Mouse (Mus musculus) forebrain, embryonic 16.5 days (tissue): ENCODE results near the gene Gnas. TPM values are rescaled to one million over a fixed set of nuclear protein-coding genes. Genes with fewer than 3 reads are reported as not detected.

Experiments used
- ATAC-seq: fragments of 200-750 bp; cut with Nextera tagmentation; 2 replicates; pipeline ENCODE4 v1.8.0; 2017; ENCODE audit warnings: mild to moderate bottlenecking, moderate library complexity
- H3K27ac ChIP-seq: fragments of 300-500 bp; sonication (generic); 2 replicates; pipeline ENCODE4 v1.5.1; 2014; ENCODE audit warnings: low read length, control low read depth
- H3K27me3 ChIP-seq: fragments of 300-500 bp; sonication (generic); replicated peaks from 2 replicates; pipeline ENCODE4 v1.6.1; 2014; ENCODE audit warnings: low read length; ENCODE audit not compliant: control insufficient read depth, insufficient read depth
- H3K36me3 ChIP-seq: fragments of 300-500 bp; sonication (generic); 2 replicates; pipeline ENCODE4 v1.6.1; 2014; ENCODE audit not compliant: control insufficient read depth, insufficient read depth
- H3K4me1 ChIP-seq: fragments of 300-500 bp; sonication (generic); replicated peaks from 2 replicates; pipeline ENCODE4 v1.6.1; 2014; ENCODE audit warnings: low read length; ENCODE audit not compliant: control insufficient read depth, insufficient read depth
- H3K4me2 ChIP-seq: fragments of 300-500 bp; sonication (generic); 2 replicates; pipeline ENCODE4 v1.6.1; 2014; ENCODE audit warnings: mild to moderate bottlenecking, low read length, control low read depth
- H3K4me3 ChIP-seq: fragments of 300-500 bp; sonication (generic); replicated peaks from 2 replicates; pipeline ENCODE4 v1.5.1; 2014; ENCODE audit warnings: mild to moderate bottlenecking, low read length, control low read depth
- H3K9ac ChIP-seq: fragments of 300-500 bp; sonication (generic); replicated peaks from 2 replicates; pipeline ENCODE4 v1.6.1; 2014; ENCODE audit warnings: low read depth, low read length, control low read depth
- H3K9me3 ChIP-seq: fragments of 300-500 bp; sonication (generic); 2 replicates; pipeline ENCODE4 v1.6.1; 2016; ENCODE audit warnings: low read length; ENCODE audit not compliant: control insufficient read depth
- WGBS: fragments of 180-500 bp; shearing (Covaris S2); extraction: QIAGEN DNeasy Blood & Tissue Kit; methylation state at CpG from one replicate; pipeline ENCODE4 v1.1.7; 2014; 5-methylcytosine and 5-hydroxymethylcytosine counted together
- polyA plus RNA-seq: library from polyadenylated mRNA; unstranded; fragments of >200 nt; fragmentation: Nextera tagmentation; extraction: Ambion mirVana; gene quantifications from 2 replicates; pipeline ENCODE4 v1.2.1, GENCODE M21; 2015

The Gnas gene
- polyA plus RNA-seq, 1 experiment from 2014 or later = 1,187 TPM

DNA sequence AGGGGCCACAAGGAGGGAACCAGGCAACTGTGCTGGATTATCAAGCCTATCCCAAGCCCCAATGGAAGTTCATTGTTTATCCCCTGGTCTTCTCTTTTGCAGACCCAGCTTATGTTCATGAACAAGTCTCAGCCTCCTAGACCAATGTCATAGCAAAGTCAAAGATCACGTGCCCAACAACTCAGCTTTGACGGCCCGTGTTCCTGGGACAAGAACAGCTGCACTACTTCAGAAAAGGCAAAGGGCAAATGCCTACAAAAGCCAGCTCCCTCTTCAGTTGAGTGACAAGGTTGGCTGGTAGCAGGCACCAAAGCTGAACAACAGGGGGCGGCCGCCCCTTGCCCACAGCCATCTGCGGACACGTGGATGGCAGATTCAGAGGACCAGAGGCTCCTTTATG, 13.7 kb upstream of the Gnas start:
- Histone ChIP-seq H3K27me3 (no peaks in the 10 kb centered on the region), H3K4me3 (no peak overlapping the region), H3K4me1 (no peaks in the 10 kb centered on the region), H3K9ac (no peak overlapping the region), H3K27ac (no peak overlapping the region), H3K9me3 (no peaks in the 10 kb centered on the region), H3K36me3 (0 out of 2 replicates have a peak, but pooled peaks cover 4% of the 10 kb centered on the region), H3K4me2 (no peak overlapping the region)
- WGBS = 91% methylated on average over 7 of the region's 7 CpGs
- no peak for ATAC-seq

DNA sequence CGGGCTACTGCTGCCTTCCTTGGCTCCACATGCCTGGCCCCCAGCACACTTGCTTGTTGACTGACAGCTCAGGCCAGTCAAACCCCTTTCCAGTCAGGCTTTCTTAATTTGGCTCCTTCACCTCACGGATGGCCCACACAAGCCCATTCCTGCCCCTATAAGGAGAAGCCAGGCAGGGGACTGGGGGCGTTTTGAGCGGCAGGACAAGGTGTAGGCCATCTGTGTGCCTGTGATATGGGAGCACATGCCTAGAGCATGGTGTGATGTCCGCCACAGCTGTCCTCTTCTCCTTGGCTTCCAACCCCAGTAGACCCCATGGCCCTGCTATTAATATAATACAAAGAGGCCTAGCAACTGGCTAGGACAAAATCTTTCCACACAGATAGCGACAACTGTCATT, 12.7 kb upstream of the Gnas start:
- Histone ChIP-seq H3K36me3 (0 out of 2 replicates have a peak, but pooled peaks cover 4% of the 10 kb centered on the region), H3K27ac (no peak overlapping the region), H3K27me3 (no peaks in the 10 kb centered on the region), H3K4me3 (no peak overlapping the region), H3K4me1 (no peaks in the 10 kb centered on the region), H3K4me2 (no peak overlapping the region), H3K9ac (no peak overlapping the region), H3K9me3 (no peaks in the 10 kb centered on the region)
- ATAC-seq = no peak
- 85% methylated on average over 6 of the region's 6 CpGs for WGBS

DNA sequence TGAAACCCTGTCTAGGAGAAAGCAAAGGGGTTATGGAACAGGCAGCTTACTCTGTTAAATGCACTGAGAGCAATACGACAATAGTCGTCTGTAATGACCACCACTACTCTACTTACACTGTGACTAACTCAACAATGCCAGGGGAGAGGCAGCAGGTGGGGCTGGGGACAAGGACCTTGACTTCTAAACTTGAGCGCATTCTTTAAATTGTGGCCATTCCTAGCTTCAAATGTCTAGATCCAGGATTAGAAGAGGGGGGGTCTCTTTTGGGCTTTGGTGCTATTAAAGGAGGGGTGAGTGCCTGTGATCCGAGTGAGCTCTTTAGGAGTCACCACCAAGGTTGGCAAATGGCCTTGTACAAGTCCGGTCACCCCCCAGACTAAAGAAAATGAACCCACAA, 11.0 kb upstream of the Gnas start:
- Histone ChIP-seq H3K4me2 (no peak overlapping the region), H3K27me3 (no peaks in the 10 kb centered on the region), H3K9me3 (no peaks in the 10 kb centered on the region), H3K4me3 (no peak overlapping the region), H3K9ac (no peak overlapping the region), H3K4me1 (no peaks in the 10 kb centered on the region), H3K36me3 (no peaks in the 10 kb centered on the region), H3K27ac (no peak overlapping the region)
- no peak for ATAC-seq
- 93% methylated on average over 5 of the region's 5 CpGs for WGBS

- Histone ChIP-seq H3K9me3 (no peaks in the 10 kb centered on the region), H3K27me3 (no peaks in the 10 kb centered on the region), H3K4me2 (no peak overlapping the region), H3K4me1 (no peaks in the 10 kb centered on the region), H3K36me3 (no peaks in the 10 kb centered on the region), H3K4me3 (no peak overlapping the region), H3K27ac (no peak overlapping the region), H3K9ac (no peak overlapping the region)
- 86% methylated on average over 2 of the region's 2 CpGs for WGBS
- no peak for ATAC-seq
These were observed 10.2 kb upstream of the Gnas start for GRCm38 (mm10) chr2:174273961-174274360.

DNA sequence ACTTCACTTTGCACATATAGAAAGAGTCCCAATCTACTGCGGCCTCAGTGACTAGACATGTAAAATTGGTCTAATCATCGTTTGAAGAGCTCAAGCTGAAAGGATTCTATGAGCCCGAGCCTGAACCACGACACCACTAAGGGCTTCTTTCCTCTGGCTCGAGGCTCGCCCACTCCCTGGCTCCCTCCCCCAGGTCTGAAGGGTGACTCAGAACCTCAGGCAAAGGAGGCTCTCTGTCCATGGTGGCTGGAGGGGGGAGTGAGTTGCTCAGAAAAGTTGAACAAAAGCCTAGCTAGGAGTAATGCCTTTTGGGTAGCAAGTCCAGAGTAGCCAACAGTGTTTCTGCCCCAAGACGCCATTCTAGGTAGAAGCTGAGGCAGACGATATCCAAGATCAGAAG, 4.3 kb upstream of the Gnas start:
- no peak for ATAC-seq
- Histone ChIP-seq H3K9ac (no peak overlapping the region), H3K4me1 (peaks cover 11% of the 10 kb centered on the region; the same call in 1 of the 2 replicates), H3K36me3 (peaks cover 15% of the 10 kb centered on the region), H3K27ac (no peak overlapping the region), H3K27me3 (peaks cover 12% of the 10 kb centered on the region), H3K4me2 (no peak overlapping the region), H3K9me3 (peaks cover 9% of the 10 kb centered on the region), H3K4me3 (no peak overlapping the region)
- 60% methylated on average over 8 of the region's 8 CpGs for WGBS

- peaks cover 38% of the 10 kb centered on the region for H3K27me3 ChIP-seq
- 42% methylated on average over 11 of the region's 11 CpGs for WGBS
- no peak overlapping the region for H3K4me3 ChIP-seq
- peaks cover 23% of the 10 kb centered on the region for H3K9me3 ChIP-seq
- peaks cover 14% of the 10 kb centered on the region; the same call in 1 of the 2 replicates for H3K4me1 ChIP-seq
- peaks cover 34% of the 10 kb centered on the region for H3K36me3 ChIP-seq
- H3K27ac ChIP-seq = no peak overlapping the region
- H3K4me2 ChIP-seq = peak overlapping the region; percentile 16
- ATAC-seq = no peak
- H3K9ac ChIP-seq = no peak overlapping the region
These were observed 779 bp upstream of the Gnas start for GRCm38 (mm10) chr2:174283341-174283740.

DNA sequence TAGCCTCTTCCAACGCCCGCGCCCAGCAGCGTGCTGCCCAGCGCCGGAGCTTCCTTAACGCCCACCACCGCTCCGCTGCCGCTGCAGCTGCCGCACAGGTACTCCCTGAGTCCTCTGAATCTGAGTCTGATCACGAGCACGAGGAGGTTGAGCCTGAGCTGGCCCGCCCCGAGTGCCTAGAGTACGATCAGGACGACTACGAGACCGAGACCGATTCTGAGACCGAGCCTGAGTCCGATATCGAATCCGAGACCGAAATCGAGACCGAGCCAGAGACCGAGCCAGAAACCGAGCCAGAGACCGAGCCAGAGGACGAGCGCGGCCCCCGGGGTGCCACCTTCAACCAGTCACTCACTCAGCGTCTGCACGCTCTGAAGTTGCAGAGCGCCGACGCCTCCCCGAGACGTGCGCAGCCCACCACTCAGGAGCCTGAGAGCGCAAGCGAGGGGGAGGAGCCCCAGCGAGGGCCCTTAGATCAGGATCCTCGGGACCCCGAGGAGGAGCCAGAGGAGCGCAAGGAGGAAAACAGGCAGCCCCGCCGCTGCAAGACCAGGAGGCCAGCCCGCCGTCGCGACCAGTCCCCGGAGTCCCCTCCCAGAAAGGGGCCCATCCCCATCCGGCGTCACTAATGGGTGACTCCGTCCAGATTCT, 812 bp downstream of the Gnas start:
- peaks cover 34% of the 10 kb centered on the region for H3K36me3 ChIP-seq
- peaks cover 23% of the 10 kb centered on the region for H3K9me3 ChIP-seq
- H3K27ac ChIP-seq = no peak overlapping the region
- no peak overlapping the region for H3K9ac ChIP-seq
- peak overlapping the region; percentile 42 for H3K4me2 ChIP-seq
- H3K4me3 ChIP-seq = peak overlapping the region; percentile 26
- 48% methylated on average over 58 of the region's 58 CpGs for WGBS
- peak; percentile 34; the same call in 1 of the 2 replicates for ATAC-seq
- H3K27me3 ChIP-seq = peaks cover 38% of the 10 kb centered on the region
- peaks cover 14% of the 10 kb centered on the region; the same call in 1 of the 2 replicates for H3K4me1 ChIP-seq

DNA sequence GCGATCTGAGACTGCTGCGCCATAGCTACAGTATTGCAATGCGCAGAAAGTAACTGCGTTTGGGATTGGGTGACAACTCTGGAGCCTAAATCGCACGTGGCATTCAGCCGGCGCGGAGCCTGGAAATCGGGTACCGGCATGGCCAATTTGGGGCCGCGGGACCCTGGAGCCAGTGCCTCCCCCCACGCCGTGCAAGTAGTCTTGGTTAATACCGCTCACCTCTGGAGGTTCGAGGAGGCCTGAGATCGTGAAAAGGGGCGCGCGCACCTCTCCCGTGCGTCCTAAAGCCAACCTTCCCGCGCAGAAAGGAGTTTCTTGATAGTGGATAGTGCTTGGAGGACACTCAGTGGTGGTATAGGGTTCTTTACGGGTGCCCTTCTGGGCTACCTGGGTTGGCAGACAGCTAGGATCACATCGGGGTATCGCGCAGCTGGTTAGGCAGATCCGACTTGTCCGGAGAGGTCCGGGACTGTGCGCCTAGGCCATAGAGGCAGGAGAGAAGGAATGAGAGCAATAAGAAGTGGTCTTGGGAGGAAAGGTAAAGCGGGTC, 1.9 kb downstream of the Gnas start:
- Histone ChIP-seq H3K4me3 (0 out of 2 replicates have a peak overlapping the region, but pooled peaks have one; percentile 13), H3K27ac (no peak overlapping the region), H3K27me3 (peaks cover 38% of the 10 kb centered on the region), H3K4me1 (peaks cover 18% of the 10 kb centered on the region), H3K9ac (no peak overlapping the region), H3K9me3 (peaks cover 23% of the 10 kb centered on the region), H3K4me2 (no peak overlapping the region), H3K36me3 (peaks cover 34% of the 10 kb centered on the region)
- ATAC-seq = no peak
- WGBS = 51% methylated on average over 34 of the region's 34 CpGs

DNA sequence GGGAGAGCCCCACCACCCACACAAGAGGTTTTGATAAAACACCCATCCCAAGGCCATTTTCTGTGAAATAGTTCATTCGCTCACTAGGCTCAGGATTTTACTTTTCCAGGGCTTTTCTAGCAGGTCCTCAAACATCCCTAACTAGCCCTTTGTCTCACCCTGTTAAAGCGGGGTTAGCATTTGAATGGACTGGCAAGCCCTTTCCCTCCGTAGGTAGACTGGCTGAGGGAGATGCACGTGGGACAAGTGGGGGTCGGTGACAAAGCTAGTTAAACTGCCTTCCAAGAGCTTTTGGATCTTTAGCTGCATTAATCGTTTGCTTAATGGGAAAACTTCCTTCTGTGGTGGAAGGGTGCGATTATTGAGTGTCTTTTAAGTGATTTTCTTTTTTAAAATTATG, 3.8 kb downstream of the Gnas start:
- Histone ChIP-seq H3K36me3 (peaks cover 34% of the 10 kb centered on the region), H3K9me3 (peaks cover 23% of the 10 kb centered on the region), H3K4me2 (no peak overlapping the region), H3K27ac (no peak overlapping the region), H3K4me3 (no peak overlapping the region), H3K27me3 (peaks cover 35% of the 10 kb centered on the region), H3K4me1 (peaks cover 36% of the 10 kb centered on the region), H3K9ac (no peak overlapping the region)
- 28% methylated on average over 7 of the region's 7 CpGs for WGBS
- ATAC-seq = no peak
